Mouse (Mus musculus): Measurements from ENCODE around the gene Npnt.

The Npnt gene

GRCm38 (mm10) chr3:132892481-132892880, 57.6 kb downstream of the Npnt start:
- DNase-seq (ENCODE audit: low spot score in 2 of 2): no peak

- DNase-seq (ENCODE audit: low spot score in 2 of 2): no peak
These were observed 62.8 kb downstream of the Npnt start for GRCm38 (mm10) chr3:132887074-132887848.

GRCm38 (mm10) chr3:132886419-132887050, 63.6 kb downstream of the Npnt start:
- no peak for DNase-seq (ENCODE audit: low spot score in 2 of 2)

GRCm38 (mm10) chr3:132884459-132884858, 65.6 kb downstream of the Npnt start:
- DNase-seq (ENCODE audit: low spot score in 2 of 2): no peak

GRCm38 (mm10) chr3:132883256-132883655, 66.8 kb downstream of the Npnt start:
- no peak for DNase-seq (ENCODE audit: low spot score in 2 of 2)

GRCm38 (mm10) chr3:132880826-132881225, 69.3 kb downstream of the Npnt start:
- DNase-seq (ENCODE audit: low spot score in 2 of 2): no peak

- DNase-seq (ENCODE audit: low spot score in 2 of 2): no peak
These were observed 69.7 kb downstream of the Npnt start for GRCm38 (mm10) chr3:132880361-132880760.

GRCm38 (mm10) chr3:132876933-132877676, 73.0 kb downstream of the Npnt start:
- DNase-seq (ENCODE audit: low spot score in 2 of 2): no peak

GRCm38 (mm10) chr3:132876011-132876708, 73.9 kb downstream of the Npnt start:
- DNase-seq (ENCODE audit: low spot score in 2 of 2): no peak

GRCm38 (mm10) chr3:132873251-132873650, 76.8 kb downstream of the Npnt start:
- no peak for DNase-seq (ENCODE audit: low spot score in 2 of 2)

- no peak for DNase-seq (ENCODE audit: low spot score in 2 of 2)
These were observed 78.7 kb downstream of the Npnt start for GRCm38 (mm10) chr3:132871318-132871904.

GRCm38 (mm10) chr3:132870079-132870478, 80.0 kb downstream of the Npnt start:
- no peak for DNase-seq (ENCODE audit: low spot score in 2 of 2)

GRCm38 (mm10) chr3:132868838-132869237, 81.3 kb downstream of the Npnt start:
- DNase-seq (ENCODE audit: low spot score in 2 of 2): no peak

GRCm38 (mm10) chr3:132866984-132867383, 83.1 kb downstream of the Npnt start:
- DNase-seq (ENCODE audit: low spot score in 2 of 2): no peak

GRCm38 (mm10) chr3:132865596-132865995, 84.5 kb downstream of the Npnt start:
- DNase-seq (ENCODE audit: low spot score in 2 of 2): no peak

GRCm38 (mm10) chr3:132864986-132865385, 85.1 kb downstream of the Npnt start:
- DNase-seq (ENCODE audit: low spot score in 2 of 2): no peak

GRCm38 (mm10) chr3:132864329-132864919, 85.7 kb downstream of the Npnt start:
- DNase-seq (ENCODE audit: low spot score in 2 of 2): no peak

- DNase-seq (ENCODE audit: low spot score in 2 of 2): no peak
These were observed 86.2 kb downstream of the Npnt start for GRCm38 (mm10) chr3:132863843-132864242.

- DNase-seq (ENCODE audit: low spot score in 2 of 2): no peak
These were observed 89.3 kb downstream of the Npnt start for GRCm38 (mm10) chr3:132860796-132861195.

GRCm38 (mm10) chr3:132859573-132859972, 90.5 kb downstream of the Npnt start:
- DNase-seq (ENCODE audit: low spot score in 2 of 2): no peak

GRCm38 (mm10) chr3:132858849-132859248, 91.2 kb downstream of the Npnt start:
- DNase-seq (ENCODE audit: low spot score in 2 of 2): no peak
